Mouse (Mus musculus) olfactory bulb, adult 2 months (tissue): ENCODE results near the gene Scaf4.

Experiments used
- CTCF ChIP-seq: fragments of 200-500 bp; IDR thresholded peaks from 2 replicates; pipeline ENCODE4 v1.5.1; 2012; ENCODE audit warnings: low read depth, mild to moderate bottlenecking, low read length, moderate library complexity; ENCODE audit not compliant: insufficient read depth
- POLR2A ChIP-seq: fragments of 200-500 bp; IDR thresholded peaks from 2 replicates; pipeline ENCODE4 v1.6.1; 2012; ENCODE audit warnings: mild to moderate bottlenecking, low read depth, low read length, moderate library complexity; ENCODE audit not compliant: insufficient read depth

GRCm38 (mm10) chr16:90275521-90275920 is 8.8 kb downstream of the Scaf4 start:
- TF ChIP-seq POLR2A: no peak
- no peak for TF ChIP-seq CTCF
